Mouse (Mus musculus) thymus, postnatal 0 days (tissue): ENCODE data around the gene Slc19a1. TPM values are rescaled to one million over a fixed set of nuclear protein-coding genes. Genes with fewer than 3 reads are reported as not detected.

Experiments
- DNase-seq: peaks from one replicate; pipeline ENCODE4 v3.0.0-alpha.2; 2015; ENCODE audit warnings: low spot score
- polyA plus RNA-seq: library from polyadenylated mRNA; unstranded; fragments of >200 nt; fragmentation: Nextera tagmentation; extraction: Ambion mirVana; gene quantifications from 2 replicates; pipeline ENCODE4 v1.2.1, GENCODE M21; 2015

The Slc19a1 gene
- polyA plus RNA-seq, 1 experiment from 2014 or later, result 23.6 TPM

DNA sequence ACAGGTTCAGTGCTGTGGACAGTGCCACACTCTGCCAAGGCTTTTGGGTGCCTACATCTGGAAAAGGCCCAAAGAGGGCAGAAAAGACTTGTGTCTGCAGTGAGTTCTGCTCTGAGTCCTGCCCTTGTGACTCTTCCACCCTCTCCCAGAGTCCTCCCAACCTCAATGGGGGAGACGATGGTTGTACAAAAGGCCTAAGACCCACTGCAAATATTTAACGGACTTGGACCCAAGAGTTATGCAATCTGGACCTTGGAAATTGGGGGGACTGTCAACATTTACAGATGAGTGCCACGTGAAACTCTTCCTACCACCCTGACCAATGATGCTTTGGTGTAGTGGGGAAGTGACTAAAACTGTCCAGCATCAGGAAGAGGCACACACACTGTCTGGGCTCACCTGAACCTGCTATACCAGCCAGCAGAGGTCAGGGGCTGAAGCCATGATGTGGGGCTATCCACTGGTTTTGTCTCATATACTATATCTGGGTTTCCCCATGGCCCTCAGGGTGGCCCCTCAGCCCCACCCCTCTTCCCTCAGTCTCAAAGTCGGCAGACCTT lies 59.6 kb downstream of the Slc19a1 start:
- no peak for DNase-seq

DNA sequence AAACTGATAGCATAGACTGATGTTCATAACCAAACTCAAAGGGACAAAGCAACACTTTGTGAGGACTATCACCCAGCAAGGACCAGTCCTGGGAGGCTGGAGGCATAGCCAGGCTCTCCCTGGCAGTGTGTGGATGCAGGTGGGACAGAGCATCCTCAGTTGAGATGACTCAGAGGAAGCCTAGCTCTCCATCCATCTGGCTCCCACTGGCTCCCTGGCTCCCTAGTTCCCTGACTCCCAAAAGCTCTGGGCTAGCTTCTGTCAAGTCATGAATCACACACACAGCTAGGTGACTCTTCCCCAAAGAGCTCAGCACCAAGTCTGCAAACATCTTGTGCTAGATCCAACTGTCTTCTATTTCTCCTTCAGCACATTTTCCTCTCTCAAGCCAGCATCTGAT lies 61.8 kb downstream of the Slc19a1 start:
- no peak for DNase-seq

GRCm38 (mm10) chr10:77095666-77096065 lies 63.6 kb downstream of the Slc19a1 start:
- DNase-seq, result no peak

DNA sequence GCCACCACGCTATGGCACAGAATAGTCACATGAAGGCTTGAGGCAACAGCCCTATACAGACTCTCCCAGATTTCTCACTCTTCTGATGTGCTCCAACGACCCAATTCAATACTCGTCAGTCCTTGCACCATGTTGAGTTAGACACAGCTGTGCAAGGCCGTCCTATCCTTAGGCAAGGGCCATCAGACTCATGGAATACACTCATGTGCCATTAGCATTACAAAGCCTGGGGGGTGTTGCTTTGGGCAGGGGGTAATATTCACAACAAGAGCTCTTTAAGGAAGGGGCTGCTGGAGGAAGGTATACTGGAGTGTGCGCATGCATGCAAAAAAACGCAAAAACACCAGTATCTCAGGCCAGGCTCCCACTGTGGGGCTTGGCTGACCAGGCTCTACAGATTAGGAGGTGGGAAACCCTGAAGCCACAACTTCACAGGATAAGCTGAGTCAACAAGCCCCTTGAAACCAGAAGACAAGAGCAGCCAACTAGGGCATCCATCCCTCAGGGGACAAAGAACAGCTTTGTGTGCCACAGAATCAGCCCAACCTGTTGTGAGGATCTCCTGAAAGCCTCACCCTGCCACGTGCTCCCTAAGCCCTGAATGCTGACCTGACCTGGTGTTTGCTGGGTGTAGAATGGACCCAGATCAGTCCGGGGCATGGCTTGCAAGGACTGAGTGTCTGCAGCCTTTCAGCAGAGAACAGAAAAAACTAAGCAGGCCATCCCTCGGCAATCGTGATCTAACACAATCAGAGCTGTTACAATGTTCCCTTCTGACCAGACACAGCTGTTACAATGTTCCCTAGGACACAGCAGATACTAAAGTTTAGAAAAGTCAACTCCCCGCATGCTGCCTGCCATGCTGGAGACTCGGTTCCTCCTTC lies 65.2 kb downstream of the Slc19a1 start:
- no peak for DNase-seq

GRCm38 (mm10) chr10:77097890-77098200 lies 65.8 kb downstream of the Slc19a1 start:
- no peak for DNase-seq

DNA sequence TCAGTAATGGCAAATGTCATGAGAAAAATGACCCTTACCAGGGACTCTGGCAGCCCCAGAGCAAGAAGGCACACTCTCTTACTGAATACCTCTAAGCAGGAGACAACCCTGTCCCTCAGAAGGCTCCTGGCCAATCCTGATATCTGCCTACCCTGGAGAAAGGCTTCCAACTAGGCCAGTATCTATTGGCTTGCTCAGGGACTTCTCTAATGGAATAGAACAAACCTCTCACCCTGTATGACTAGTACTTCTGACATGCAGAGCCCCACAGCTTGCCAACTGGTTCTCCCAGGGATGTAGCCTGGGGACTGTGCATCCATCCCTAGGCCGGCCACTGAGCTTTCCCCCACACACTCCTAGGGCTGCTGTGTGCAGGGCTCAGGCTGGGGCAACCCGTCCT lies 66.6 kb downstream of the Slc19a1 start:
- DNase-seq, result no peak

DNA sequence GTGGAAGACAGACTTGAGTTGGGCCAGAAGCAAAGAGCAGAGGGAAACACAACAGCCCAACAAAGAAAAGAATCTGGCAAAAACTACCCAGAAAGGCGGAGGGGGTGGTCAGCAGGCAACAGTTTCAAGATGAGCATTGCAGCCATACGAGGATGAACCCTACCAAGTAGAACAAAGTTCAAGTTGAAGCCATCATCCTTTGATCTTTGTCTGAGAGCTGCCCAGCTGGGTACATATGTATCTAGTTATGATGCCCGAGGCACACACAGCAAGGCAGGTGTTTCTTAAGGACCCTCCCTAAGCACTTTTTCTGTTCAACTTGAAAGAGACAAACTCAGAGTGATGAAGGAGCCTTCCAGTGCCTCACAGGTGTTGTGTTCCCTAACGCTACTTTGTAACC lies 67.7 kb downstream of the Slc19a1 start:
- DNase-seq, result peak; percentile 16

DNA sequence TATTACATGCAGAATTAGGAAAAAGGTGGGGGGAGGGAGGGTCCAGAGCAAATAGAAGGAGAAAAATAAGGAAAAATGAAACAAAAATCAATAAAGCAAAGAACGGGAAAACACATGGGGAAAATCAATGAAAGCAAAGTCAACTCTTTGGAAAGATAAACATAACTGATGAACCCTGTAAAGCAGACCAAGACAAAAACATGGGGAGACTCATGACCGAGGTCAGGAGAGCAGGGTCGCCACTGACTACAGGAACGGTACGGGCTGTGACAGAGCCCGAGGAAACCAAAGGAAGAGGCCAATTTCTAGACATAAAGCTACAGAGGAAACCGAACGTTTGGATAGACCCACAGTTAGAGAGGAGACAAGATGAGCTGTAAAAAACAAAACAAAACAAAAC lies 71.6 kb downstream of the Slc19a1 start:
- DNase-seq, result no peak

GRCm38 (mm10) chr10:77104327-77104726 lies 72.3 kb downstream of the Slc19a1 start:
- DNase-seq, result no peak

DNA sequence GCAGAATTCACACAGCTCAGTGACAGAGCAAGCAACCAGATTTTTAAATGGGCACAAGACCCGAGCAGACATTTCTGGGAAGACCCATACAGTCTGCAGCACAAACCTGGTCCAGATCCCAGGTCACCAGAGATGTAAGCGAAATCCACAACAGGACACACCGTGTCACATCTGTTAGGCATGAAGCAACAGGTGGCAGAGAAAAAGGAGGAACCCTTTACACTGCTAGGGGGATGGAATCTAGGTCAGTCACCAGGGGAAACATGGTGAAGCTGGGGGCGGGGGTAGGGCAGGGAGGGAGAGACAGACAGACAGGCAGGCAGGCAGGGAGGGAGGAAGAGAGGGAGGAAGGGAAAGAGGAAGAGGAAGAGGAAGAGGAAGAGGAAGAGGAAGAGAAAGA lies 76.1 kb downstream of the Slc19a1 start:
- peak; percentile 52 for DNase-seq

DNA sequence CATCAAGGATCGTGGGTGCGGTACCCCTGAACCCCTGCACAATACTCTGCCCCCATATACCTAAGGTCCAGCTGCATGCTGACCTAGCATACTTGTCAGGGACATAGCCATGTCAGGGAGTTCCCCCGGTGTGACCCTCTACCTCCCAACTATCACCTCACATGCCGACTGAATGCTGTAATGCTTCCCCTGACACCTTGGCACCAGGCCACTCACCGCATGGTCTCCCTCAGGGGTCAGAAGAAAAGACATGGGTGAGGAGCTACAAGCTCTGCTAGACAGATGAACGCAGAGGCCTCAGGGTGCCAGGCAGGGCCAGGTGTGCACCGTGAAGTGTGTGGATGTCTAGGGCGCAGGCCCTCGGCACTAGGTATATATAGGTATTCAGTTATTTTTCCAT lies 78.0 kb downstream of the Slc19a1 start:
- no peak for DNase-seq

Other genes with a start within 250 kb of the Slc19a1 start
- 10.3 and 10.5 TPM in 2 replicates for gene Pcbp3, start 70.4 kb upstream of the Slc19a1 start, polyA plus RNA-seq
- gene Col18a1, start 134.3 kb downstream of the Slc19a1 start, polyA plus RNA-seq, result 22.1 and 22.9 TPM in 2 replicates
- gene Pofut2, start 227.0 kb downstream of the Slc19a1 start, polyA plus RNA-seq, result 34.0 and 35.0 TPM in 2 replicates